Mouse (Mus musculus) liver (tissue): ENCODE results near the gene Ccdc13.

Experiments used
- DNase-seq: peaks from one replicate; pipeline ENCODE4 v3.0.0-alpha.2; 2020; ENCODE audit warnings: mixed read lengths

Gene Ccdc13

GRCm38 (mm10) chr9:121757835-121758814, 81.1 kb downstream of the Ccdc13 start:
- DNase-seq: no peak

- DNase-seq: no peak
Observed at GRCm38 (mm10) chr9:121757432-121757831, 81.8 kb downstream of the Ccdc13 start.

GRCm38 (mm10) chr9:121756785-121757184, 82.5 kb downstream of the Ccdc13 start:
- DNase-seq: no peak

GRCm38 (mm10) chr9:121754624-121755023, 84.6 kb downstream of the Ccdc13 start:
- DNase-seq: no peak

- no peak for DNase-seq
Observed at GRCm38 (mm10) chr9:121752774-121753173, 86.5 kb downstream of the Ccdc13 start.
